Mouse (Mus musculus) liver, embryonic 12.5 days (tissue): ENCODE results near the gene Igf2r. TPM values are rescaled to one million over a fixed set of nuclear protein-coding genes. Genes with fewer than 3 reads are reported as not detected.
A peak's percentile ranks its signal among the peaks of the same experiment; 100 is the strongest.
"Not testable (repeated sequence)": the region's sequence is repeated elsewhere in the genome, so short reads cannot be mapped to it uniquely, and the experiment has no call there.

Experiments
- ATAC-seq: fragments of 200-750 bp; cut with Nextera tagmentation; 2 replicates; pipeline ENCODE4 v1.8.0; 2017; ENCODE audit warnings: moderate number of reproducible peaks, mild to moderate bottlenecking, moderate library complexity
- H3K27ac ChIP-seq: fragments of 300-500 bp; sonication (generic); 2 replicates; pipeline ENCODE4 v1.5.1; 2016; ENCODE audit warnings: mild to moderate bottlenecking
- H3K27me3 ChIP-seq: fragments of 300-500 bp; sonication (generic); replicated peaks from 2 replicates; pipeline ENCODE4 v1.6.1; 2016; ENCODE audit warnings: mild to moderate bottlenecking, moderate library complexity
- H3K36me3 ChIP-seq: fragments of 300-500 bp; sonication (generic); 2 replicates; pipeline ENCODE4 v1.6.1; 2016; ENCODE audit warnings: mild to moderate bottlenecking, moderate library complexity
- H3K4me1 ChIP-seq: fragments of 300-500 bp; sonication (generic); 2 replicates; pipeline ENCODE4 v1.6.1; 2016
- H3K4me2 ChIP-seq: fragments of 300-500 bp; sonication (generic); 2 replicates; pipeline ENCODE4 v1.6.1; 2016; ENCODE audit warnings: mild to moderate bottlenecking, moderate library complexity
- H3K4me3 ChIP-seq: fragments of 300-500 bp; sonication (generic); 2 replicates; pipeline ENCODE4 v1.5.1; 2016; ENCODE audit warnings: mild to moderate bottlenecking, moderate library complexity
- H3K9ac ChIP-seq: fragments of 300-500 bp; sonication (generic); 2 replicates; pipeline ENCODE4 v1.6.1; 2016; ENCODE audit warnings: mild to moderate bottlenecking, moderate library complexity
- H3K9me3 ChIP-seq: fragments of 300-500 bp; sonication (generic); replicated peaks from 2 replicates; pipeline ENCODE4 v1.6.1; 2016; ENCODE audit warnings: mild to moderate bottlenecking, moderate library complexity
- WGBS: fragments of 180-500 bp; shearing (Covaris S2); methylation state at CpG from one replicate; pipeline ENCODE4 v1.1.7; 2016; ENCODE audit not compliant: insufficient replicate concordance; 5-methylcytosine and 5-hydroxymethylcytosine counted together
- polyA plus RNA-seq: library from polyadenylated mRNA; unstranded; fragments of >200 nt; fragmentation: Nextera tagmentation; extraction: Ambion mirVana; gene quantifications from 2 replicates; pipeline ENCODE4 v1.2.1, GENCODE M21; 2016

The Igf2r gene
- polyA plus RNA-seq, 1 experiment from 2014 or later, result 24.7 TPM

- Histone ChIP-seq H3K4me1 (peaks cover 11% of the 10 kb centered on the region), H3K27me3 (no peaks in the 10 kb centered on the region), H3K4me2 (no peak within 1 kb of the TSS), H3K36me3 (no peaks in the 10 kb centered on the region), H3K9ac (no peak within 1 kb of the TSS), H3K4me3 (no peak within 1 kb of the TSS), H3K9me3 (no peaks in the 10 kb centered on the region), H3K27ac (no peak within 1 kb of the TSS)
- WGBS, result 68% methylated on average over 7 of the region's 7 CpGs
- ATAC-seq, result no peak
Observed at GRCm38 (mm10) chr17:12675646-12676045, 93.8 kb downstream of the Igf2r start, which contains the start of gene Slc22a1. Slc22a1 (minus strand) TSS chr17:12675829.

GRCm38 (mm10) chr17:12674980-12675379 is 94.5 kb downstream of the Igf2r start:
- not testable (repeated sequence) for H3K4me3 ChIP-seq, H3K9me3 ChIP-seq, H3K9ac ChIP-seq, H3K36me3 ChIP-seq, H3K27ac ChIP-seq, ATAC-seq, H3K4me2 ChIP-seq, H3K27me3 ChIP-seq
- peaks cover 18% of the 10 kb centered on the region for H3K4me1 ChIP-seq
- 60% methylated on average over 7 of the region's 7 CpGs for WGBS

GRCm38 (mm10) chr17:12673871-12674270 is 95.6 kb downstream of the Igf2r start:
- no peak overlapping the region for H3K4me3 ChIP-seq
- H3K9me3 ChIP-seq, result no peaks in the 10 kb centered on the region
- WGBS, result 52% methylated on average over 3 of the region's 3 CpGs
- no peak for ATAC-seq
- peaks cover 29% of the 10 kb centered on the region for H3K4me1 ChIP-seq
- H3K27ac ChIP-seq, result no peak overlapping the region
- no peaks in the 10 kb centered on the region for H3K36me3 ChIP-seq
- H3K4me2 ChIP-seq, result no peak overlapping the region
- no peak overlapping the region for H3K9ac ChIP-seq
- no peaks in the 10 kb centered on the region for H3K27me3 ChIP-seq

- no peak overlapping the region for H3K9ac ChIP-seq
- H3K4me1 ChIP-seq, result peaks cover 44% of the 10 kb centered on the region
- no peaks in the 10 kb centered on the region for H3K27me3 ChIP-seq
- no peaks in the 10 kb centered on the region for H3K9me3 ChIP-seq
- H3K4me2 ChIP-seq, result no peak overlapping the region
- 58% methylated on average over 7 of the region's 7 CpGs for WGBS
- no peak overlapping the region for H3K4me3 ChIP-seq
- no peaks in the 10 kb centered on the region for H3K36me3 ChIP-seq
- no peak for ATAC-seq
- no peak overlapping the region for H3K27ac ChIP-seq
Observed at GRCm38 (mm10) chr17:12672285-12672790, 97.1 kb downstream of the Igf2r start.

DNA sequence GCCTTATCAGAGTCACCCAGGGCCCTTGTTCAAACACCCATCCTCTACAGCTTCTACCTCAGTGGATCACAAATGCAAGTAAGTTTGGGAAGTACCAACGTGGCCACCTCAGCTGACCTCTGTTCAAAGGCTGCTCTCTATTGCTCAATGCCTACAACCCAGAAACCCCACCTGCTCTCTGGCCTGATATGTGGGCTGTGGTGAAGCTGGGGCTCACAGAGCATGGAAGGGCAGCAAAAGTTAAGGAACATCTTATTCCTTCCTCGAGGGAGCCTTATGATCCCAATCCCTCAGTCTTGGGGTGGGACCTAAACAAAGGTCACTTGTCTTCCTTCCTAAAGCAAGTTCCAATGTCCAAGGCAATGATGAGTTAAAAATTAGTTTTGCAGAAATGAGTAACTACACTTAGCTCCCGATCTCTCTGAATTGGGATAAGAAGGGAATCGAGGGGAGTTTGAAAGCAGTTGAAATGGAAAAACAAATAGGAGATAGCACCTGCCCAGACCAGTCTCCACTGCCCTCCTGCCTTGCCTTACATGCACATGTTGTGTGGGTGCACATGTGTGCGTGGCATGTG is 98.3 kb downstream of the Igf2r start:
- 55% methylated on average over 5 of the region's 5 CpGs for WGBS
- no peak for ATAC-seq
- no peaks in the 10 kb centered on the region for H3K9me3 ChIP-seq
- H3K36me3 ChIP-seq, result no peaks in the 10 kb centered on the region
- no peak overlapping the region for H3K4me2 ChIP-seq
- no peak overlapping the region for H3K9ac ChIP-seq
- H3K27me3 ChIP-seq, result no peaks in the 10 kb centered on the region
- H3K4me1 ChIP-seq, result peaks cover 46% of the 10 kb centered on the region
- H3K4me3 ChIP-seq, result no peak overlapping the region
- H3K27ac ChIP-seq, result no peak overlapping the region

- H3K9ac ChIP-seq, result peak overlapping the region; percentile 20; the same call in 1 of the 2 replicates
- no peaks in the 10 kb centered on the region for H3K36me3 ChIP-seq
- peaks cover 5% of the 10 kb centered on the region; the same call in 1 of the 2 replicates for H3K27me3 ChIP-seq
- no peaks in the 10 kb centered on the region for H3K9me3 ChIP-seq
- peak overlapping the region; percentile 74 for H3K27ac ChIP-seq
- H3K4me2 ChIP-seq, result peak overlapping the region; percentile 29
- ATAC-seq, result peak; percentile 84
- H3K4me1 ChIP-seq, result peaks cover 46% of the 10 kb centered on the region
- H3K4me3 ChIP-seq, result no peak overlapping the region
Observed at GRCm38 (mm10) chr17:12669363-12669679, 100.1 kb downstream of the Igf2r start.

- H3K4me2 ChIP-seq, result peak overlapping the region; percentile 29
- H3K9me3 ChIP-seq, result no peaks in the 10 kb centered on the region
- H3K9ac ChIP-seq, result peak overlapping the region; percentile 20; the same call in 1 of the 2 replicates
- H3K4me1 ChIP-seq, result peaks cover 50% of the 10 kb centered on the region
- WGBS, result 13% methylated on average over 7 of the region's 7 CpGs
- H3K4me3 ChIP-seq, result no peak overlapping the region
- no peaks in the 10 kb centered on the region for H3K36me3 ChIP-seq
- H3K27ac ChIP-seq, result peak overlapping the region; percentile 74
- peaks cover 8% of the 10 kb centered on the region; the same call in 1 of the 2 replicates for H3K27me3 ChIP-seq
- peak; percentile 83 for ATAC-seq
Observed at GRCm38 (mm10) chr17:12668478-12669362, 100.7 kb downstream of the Igf2r start.

GRCm38 (mm10) chr17:12664156-12664555 is 105.3 kb downstream of the Igf2r start:
- Histone ChIP-seq H3K27me3 (peaks cover 29% of the 10 kb centered on the region; the same call in 1 of the 2 replicates), H3K36me3 (no peaks in the 10 kb centered on the region), H3K9me3 (no peaks in the 10 kb centered on the region), H3K27ac (no peak overlapping the region), H3K4me2 (no peak overlapping the region), H3K9ac (no peak overlapping the region), H3K4me3 (no peak overlapping the region), H3K4me1 (peaks cover 24% of the 10 kb centered on the region)
- 72% methylated on average over 8 of the region's 8 CpGs for WGBS
- ATAC-seq, result no peak

- WGBS, result 58% methylated on average over 13 of the region's 13 CpGs
- peaks cover 4% of the 10 kb centered on the region; the same call in 1 of the 2 replicates for H3K4me1 ChIP-seq
- H3K36me3 ChIP-seq, result no peaks in the 10 kb centered on the region
- no peak overlapping the region for H3K4me3 ChIP-seq
- no peak for ATAC-seq
- H3K9me3 ChIP-seq, result no peaks in the 10 kb centered on the region
- no peak overlapping the region for H3K9ac ChIP-seq
- no peak overlapping the region for H3K4me2 ChIP-seq
- no peak overlapping the region for H3K27ac ChIP-seq
- H3K27me3 ChIP-seq, result peaks cover 38% of the 10 kb centered on the region
Observed at GRCm38 (mm10) chr17:12660572-12661260, 108.7 kb downstream of the Igf2r start.

GRCm38 (mm10) chr17:12659233-12659632 is 110.2 kb downstream of the Igf2r start:
- Histone ChIP-seq H3K4me1 (peaks cover 3% of the 10 kb centered on the region; the same call in 1 of the 2 replicates), H3K27me3 (peaks cover 33% of the 10 kb centered on the region), H3K4me3 (no peak overlapping the region), H3K36me3 (no peaks in the 10 kb centered on the region), H3K4me2 (no peak overlapping the region), H3K27ac (no peak overlapping the region), H3K9ac (no peak overlapping the region), H3K9me3 (no peaks in the 10 kb centered on the region)
- no peak for ATAC-seq
- 77% methylated on average over 10 of the region's 10 CpGs for WGBS

DNA sequence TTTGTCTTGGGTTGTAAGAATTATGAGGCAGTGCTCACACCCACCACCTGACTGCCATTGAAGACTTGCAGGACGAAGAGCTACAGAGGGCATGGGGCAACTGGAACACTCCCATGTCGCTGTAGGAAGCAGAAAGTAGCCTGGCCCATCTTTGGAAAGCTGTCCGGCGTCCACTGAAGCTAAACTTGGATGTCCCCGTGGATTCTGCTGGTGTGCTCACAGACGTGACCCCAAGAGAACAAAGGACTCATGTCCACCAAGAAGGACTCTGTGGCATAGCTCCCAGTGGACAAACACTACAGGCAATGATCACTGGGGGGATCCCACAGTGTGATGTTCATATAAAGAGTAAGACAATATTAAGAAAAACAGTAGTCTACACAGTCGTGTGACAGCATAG is 110.7 kb downstream of the Igf2r start:
- no peak overlapping the region for H3K27ac ChIP-seq
- no peak overlapping the region for H3K4me3 ChIP-seq
- H3K4me1 ChIP-seq, result no peaks in the 10 kb centered on the region
- H3K36me3 ChIP-seq, result no peaks in the 10 kb centered on the region
- no peak overlapping the region for H3K4me2 ChIP-seq
- H3K27me3 ChIP-seq, result peaks cover 31% of the 10 kb centered on the region
- ATAC-seq, result no peak
- H3K9ac ChIP-seq, result no peak overlapping the region
- 64% methylated on average over 7 of the region's 7 CpGs for WGBS
- H3K9me3 ChIP-seq, result no peaks in the 10 kb centered on the region

DNA sequence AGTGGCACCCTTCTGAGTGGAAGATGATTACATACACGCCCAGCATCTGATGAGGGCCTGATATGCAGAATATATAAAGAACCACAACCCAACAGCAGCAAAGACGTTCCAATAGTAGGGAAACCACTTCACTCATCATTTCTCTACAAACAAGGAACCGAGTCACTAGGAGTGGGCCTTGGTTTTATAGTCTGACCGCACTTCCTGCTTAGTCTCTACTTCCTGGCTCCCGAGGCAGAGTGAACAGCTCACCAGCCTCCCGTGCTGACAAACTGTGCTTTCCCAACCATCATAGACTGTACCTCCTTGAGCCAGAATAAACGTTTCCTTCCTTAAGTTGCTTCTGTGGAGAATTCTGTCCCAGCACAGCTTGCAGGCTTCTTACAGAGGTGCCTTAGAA is 113.6 kb downstream of the Igf2r start:
- H3K4me3 ChIP-seq, result no peak overlapping the region
- no peaks in the 10 kb centered on the region for H3K9me3 ChIP-seq
- WGBS, result 28% methylated on average over 7 of the region's 7 CpGs
- H3K9ac ChIP-seq, result no peak overlapping the region
- no peak overlapping the region for H3K27ac ChIP-seq
- ATAC-seq, result no peak
- H3K27me3 ChIP-seq, result peaks cover 13% of the 10 kb centered on the region; the same call in 1 of the 2 replicates
- H3K36me3 ChIP-seq, result no peaks in the 10 kb centered on the region
- H3K4me1 ChIP-seq, result no peaks in the 10 kb centered on the region
- no peak overlapping the region for H3K4me2 ChIP-seq
